Mouse (Mus musculus) left cerebral cortex, adult 2 months (tissue): Measurements from ENCODE around the gene Endou. TPM values are rescaled to one million over a fixed set of nuclear protein-coding genes. Genes with fewer than 3 reads are reported as not detected.

Experiments
- DNase-seq, 2 experiments: peaks; one replicate each; pipeline ENCODE4 v3.0.0; 2021 to 2022; ENCODE audit warnings: low spot score in 2 of 2, mixed read lengths in 1 of 2; ENCODE audit errors: extremely low spot score in 1 of 2
- H3K27ac ChIP-seq: fragments of 200-600 bp; 2 replicates; pipeline ENCODE4 v1.8.1; 2022
- H3K4me3 ChIP-seq: fragments of 200-600 bp; 2 replicates; pipeline ENCODE4 v1.8.1; 2022
- CTCF ChIP-seq: fragments of 200-600 bp; IDR thresholded peaks from 2 replicates; pipeline ENCODE4 v1.8.1; 2022; ENCODE audit warnings: antibody characterized with exemption, mild to moderate bottlenecking, moderate library complexity
- intact Hi-C: fragments of 180-260 bp; cut with DNase I; formaldehyde crosslinking; loops from one replicate; pipeline ENCODE4 v1.15.1; 2025
- total RNA-seq, 2 experiments: library from RNA; stranded (reverse); gene quantifications; 2 replicates each; pipeline ENCODE4 v1.2.3; 2021

Endou gene
- total RNA-seq, 2 experiments from 2014 or later = 2.8 to 4.7 TPM

- Histone ChIP-seq H3K27ac (peak overlapping the region; percentile 95), H3K4me3 (peak overlapping the region; percentile 60)
- no peak for DNase-seq
- intact Hi-C loops = no loop called here
- no peak for TF ChIP-seq CTCF
These were observed 35.6 kb upstream of the Endou start for GRCm38 (mm10) chr15:97766594-97767279.

GRCm38 (mm10) chr15:97766194-97766593, 35.1 kb upstream of the Endou start:
- no peak for DNase-seq
- Histone ChIP-seq H3K27ac (peak overlapping the region; percentile 95), H3K4me3 (peak overlapping the region; percentile 60)
- TF ChIP-seq CTCF = no peak; the same call in 1 of the 2 replicates
- intact Hi-C loops = no loop called here

- no peak for TF ChIP-seq CTCF
- H3K4me3 ChIP-seq = peak overlapping the region; percentile 42
- DNase-seq = no peak
- intact Hi-C loops = no loop called here
- H3K27ac ChIP-seq = peak overlapping the region; percentile 78
These were observed 34.1 kb upstream of the Endou start for GRCm38 (mm10) chr15:97765090-97765794.

GRCm38 (mm10) chr15:97764532-97764931, 33.4 kb upstream of the Endou start:
- DNase-seq = no peak
- intact Hi-C loops = no loop called here
- TF ChIP-seq CTCF = no peak
- Histone ChIP-seq H3K27ac (peak overlapping the region; percentile 78; the same call in 1 of the 2 replicates), H3K4me3 (peak overlapping the region; percentile 42; the same call in 1 of the 2 replicates)

GRCm38 (mm10) chr15:97763256-97764049, 32.3 kb upstream of the Endou start:
- Histone ChIP-seq H3K4me3 (no peak overlapping the region), H3K27ac (peak overlapping the region; percentile 24; the same call in 1 of the 2 replicates)
- intact Hi-C loops = no loop called here

GRCm38 (mm10) chr15:97762733-97763132, 31.6 kb upstream of the Endou start:
- TF ChIP-seq CTCF = no peak
- Histone ChIP-seq H3K27ac (no peak overlapping the region; the same call in 1 of the 2 replicates), H3K4me3 (no peak overlapping the region)
- no peak for DNase-seq
- intact Hi-C loops = no loop called here

More at GRCm38 (mm10) chr15:97763256-97764049, 32.3 kb upstream of the Endou start:
- DNase-seq = no peak
- no peak for TF ChIP-seq CTCF

- TF ChIP-seq CTCF = no peak
- DNase-seq = no peak
- Histone ChIP-seq H3K27ac (no peak overlapping the region), H3K4me3 (no peak overlapping the region)
- intact Hi-C loops = no loop called here
These were observed 30.3 kb upstream of the Endou start for GRCm38 (mm10) chr15:97761438-97761837.

GRCm38 (mm10) chr15:97760952-97761351, 29.8 kb upstream of the Endou start:
- TF ChIP-seq CTCF = no peak
- Histone ChIP-seq H3K27ac (no peak overlapping the region), H3K4me3 (no peak overlapping the region)
- intact Hi-C loops = no loop called here
- DNase-seq = no peak

GRCm38 (mm10) chr15:97760006-97760405, 28.9 kb upstream of the Endou start:
- no peak overlapping the region for H3K4me3 ChIP-seq
- DNase-seq = peak; percentile 50 to 65
- TF ChIP-seq CTCF = no peak
- intact Hi-C loops = no loop called here
- H3K27ac ChIP-seq = no peak overlapping the region

- peak overlapping the region; percentile 53; the same call in 1 of the 2 replicates for H3K27ac ChIP-seq
- intact Hi-C loops = no loop called here
- no peak for DNase-seq
- H3K4me3 ChIP-seq = no peak overlapping the region
- no peak for TF ChIP-seq CTCF
These were observed 24.2 kb upstream of the Endou start for GRCm38 (mm10) chr15:97755361-97755760.

- DNase-seq = no peak
- Histone ChIP-seq H3K27ac (peak overlapping the region; percentile 40; the same call in 1 of the 2 replicates), H3K4me3 (no peak overlapping the region)
- no peak for TF ChIP-seq CTCF
- intact Hi-C loops = no loop called here
These were observed 23.3 kb upstream of the Endou start for GRCm38 (mm10) chr15:97754476-97754875.

GRCm38 (mm10) chr15:97752491-97752890, 21.4 kb upstream of the Endou start:
- Histone ChIP-seq H3K4me3 (no peak overlapping the region), H3K27ac (no peak overlapping the region)
- intact Hi-C loops = no loop called here
- TF ChIP-seq CTCF = no peak
- no peak for DNase-seq
